Mouse (Mus musculus): ENCODE data around the gene Eif3j1.
"Not testable (repeated sequence)": the region's sequence is repeated elsewhere in the genome, so short reads cannot be mapped to it uniquely, and the experiment has no call there.

Eif3j1 gene

GRCm38 (mm10) chr2:122027862-122028755 lies at the start of gene Eif3j1:
Eif3j1 (plus strand) TSS chr2:122028546.
- DNase-seq (ENCODE audit: low read depth, low spot score) = peak; percentile 89

GRCm38 (mm10) chr2:121995738-121996137 lies 32.6 kb upstream of the Eif3j1 start:
- DNase-seq (ENCODE audit: low read depth, low spot score) = peak; percentile 20

GRCm38 (mm10) chr2:122008832-122009231 lies 19.5 kb upstream of the Eif3j1 start:
- DNase-seq (ENCODE audit: low read depth, low spot score) = no peak

- no peak for DNase-seq (ENCODE audit: low read depth, low spot score)
Observed at GRCm38 (mm10) chr2:122011441-122011840, 16.9 kb upstream of the Eif3j1 start.

DNA sequence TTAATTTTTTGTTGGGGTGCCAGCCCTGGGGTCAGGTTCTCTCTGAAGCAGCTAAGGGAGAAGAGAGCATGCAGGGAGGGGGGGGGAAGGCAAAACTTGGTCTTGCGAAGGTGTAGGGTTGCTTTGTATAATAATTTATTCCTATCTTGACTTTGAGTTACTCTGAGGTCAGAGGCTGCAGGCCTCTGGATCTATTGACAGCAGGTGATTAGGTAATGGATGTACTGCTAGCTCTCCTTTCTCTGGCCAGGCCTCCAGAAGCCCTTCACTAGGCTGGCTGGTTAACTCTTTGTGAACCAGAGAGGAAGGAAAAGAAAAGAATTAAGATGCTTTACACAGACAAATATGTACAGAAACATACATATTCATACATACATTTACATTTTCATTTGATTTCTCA lies 9.6 kb upstream of the Eif3j1 start:
- DNase-seq (ENCODE audit: low read depth, low spot score) = no peak

GRCm38 (mm10) chr2:122022284-122022683 lies 6.1 kb upstream of the Eif3j1 start:
- peak; percentile 47 for DNase-seq (ENCODE audit: low read depth, low spot score)

- not testable (repeated sequence) for DNase-seq (ENCODE audit: low read depth, low spot score)
Observed at GRCm38 (mm10) chr2:122027091-122027490, 1.3 kb upstream of the Eif3j1 start.

DNA sequence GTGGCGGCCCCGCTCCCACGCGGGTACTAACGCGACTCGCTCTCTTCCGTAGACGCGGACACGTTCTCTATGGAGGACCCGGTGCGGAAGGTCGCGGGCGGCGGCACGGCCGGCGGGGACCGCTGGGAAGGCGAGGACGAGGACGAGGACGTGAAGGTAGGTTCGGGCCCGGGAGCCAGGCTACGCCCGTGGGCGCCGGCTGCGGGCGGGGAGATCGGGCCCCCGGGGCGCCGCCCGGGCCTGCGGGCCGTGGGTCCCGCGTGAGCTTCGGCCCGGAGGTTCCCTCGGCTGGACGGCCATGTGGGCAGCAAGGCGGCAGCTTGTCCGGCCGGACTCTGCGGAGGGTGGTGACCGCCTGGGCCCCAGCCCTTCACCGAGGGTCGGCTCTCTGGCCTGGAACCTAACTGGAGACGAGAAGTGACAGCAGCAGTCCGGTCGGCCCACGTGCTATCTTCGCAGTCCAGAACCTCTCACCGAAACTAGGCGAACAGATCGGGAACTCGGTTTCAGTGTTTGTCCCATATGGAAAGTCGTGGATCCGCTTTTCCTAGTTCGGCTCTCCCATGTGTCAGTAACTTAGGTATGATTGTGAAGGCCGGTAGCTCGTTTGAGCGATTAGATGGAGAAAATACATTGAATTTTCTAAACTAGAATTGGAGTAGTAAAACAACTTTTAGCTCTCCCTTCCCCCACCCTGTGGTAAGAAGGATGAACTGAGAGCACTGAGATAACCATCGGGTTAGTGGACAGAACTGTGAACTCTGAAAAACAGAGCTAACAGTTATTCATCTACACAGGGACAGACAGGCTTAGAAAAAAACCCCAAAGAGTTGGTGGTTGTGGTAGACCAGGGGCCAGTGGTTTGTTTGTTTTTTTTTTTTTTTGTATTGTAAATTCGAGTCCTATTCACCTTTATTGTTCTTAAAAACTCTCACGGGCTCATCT lies 682 bp downstream of the Eif3j1 start:
- DNase-seq (ENCODE audit: low read depth, low spot score) = peak; percentile 53

- no peak for DNase-seq (ENCODE audit: low read depth, low spot score)
Observed at GRCm38 (mm10) chr2:122031970-122032369, 3.6 kb downstream of the Eif3j1 start.

DNA sequence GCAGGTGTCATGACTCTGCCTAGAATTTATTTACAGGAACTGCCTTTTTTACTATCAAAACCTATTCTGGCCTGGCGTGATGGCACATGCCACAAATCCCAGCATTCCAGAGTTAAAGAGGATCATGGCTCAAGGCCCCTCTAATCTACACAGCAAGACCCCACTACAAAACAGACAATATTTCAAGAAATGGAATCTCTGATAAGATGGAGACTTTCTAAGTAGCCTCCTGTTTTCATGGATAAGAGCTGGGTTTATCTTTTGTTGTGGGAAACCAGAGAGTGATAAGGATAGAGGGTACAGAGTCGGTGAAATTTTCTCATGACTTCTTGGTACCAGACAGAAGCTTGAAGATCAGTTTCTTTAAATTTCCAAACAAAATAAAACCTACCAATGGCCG lies 7.7 kb downstream of the Eif3j1 start:
- no peak for DNase-seq (ENCODE audit: low read depth, low spot score)

DNA sequence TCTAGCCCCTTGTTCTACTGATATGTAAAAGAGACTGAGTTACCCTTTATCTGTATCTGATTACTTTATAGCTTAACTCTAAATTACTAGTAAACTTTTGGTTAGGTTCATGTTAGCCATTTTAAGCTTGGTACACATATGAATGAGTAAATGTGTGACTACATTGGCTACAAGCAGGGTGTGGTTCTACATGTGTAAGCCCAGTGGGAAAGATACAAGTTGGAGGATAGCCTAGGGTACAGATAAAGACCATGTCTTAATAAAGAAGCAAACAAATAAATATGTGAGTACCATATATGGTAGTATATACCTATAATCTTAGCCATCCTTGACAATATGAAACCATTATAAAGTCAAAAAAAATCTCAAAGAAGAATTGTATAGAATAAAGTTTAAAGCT lies 15.6 kb downstream of the Eif3j1 start:
- DNase-seq (ENCODE audit: low read depth, low spot score) = no peak

GRCm38 (mm10) chr2:122059365-122060115 lies 31.2 kb downstream of the Eif3j1 start:
- no peak for DNase-seq (ENCODE audit: low read depth, low spot score)

GRCm38 (mm10) chr2:122065200-122065969 lies 37.0 kb downstream of the Eif3j1 start:
- peak; percentile 60 for DNase-seq (ENCODE audit: low read depth, low spot score)

DNA sequence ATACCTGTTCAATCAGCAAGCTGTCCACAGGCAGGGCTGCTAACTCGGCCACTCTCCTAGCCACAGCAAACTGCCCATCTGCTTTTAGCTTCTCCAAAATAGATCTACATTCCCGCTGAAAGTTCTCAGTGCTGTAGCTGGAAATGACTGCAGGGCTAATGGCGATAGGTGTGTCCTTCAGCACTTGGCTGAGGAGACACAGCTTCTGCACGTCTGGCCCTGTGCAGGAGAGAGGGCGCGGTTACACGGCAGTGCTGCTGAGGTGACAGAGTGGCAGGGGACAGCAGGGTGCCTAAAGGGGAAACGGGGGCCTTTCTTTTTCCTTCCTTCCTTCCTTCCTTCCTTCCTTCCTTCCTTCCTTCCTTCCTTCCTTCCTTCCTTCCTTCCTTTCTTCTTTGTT lies 37.9 kb downstream of the Eif3j1 start:
- DNase-seq (ENCODE audit: low read depth, low spot score) = peak; percentile 37

- DNase-seq (ENCODE audit: low read depth, low spot score) = peak; percentile 25
Observed at GRCm38 (mm10) chr2:122069144-122069912, 41.0 kb downstream of the Eif3j1 start.

DNA sequence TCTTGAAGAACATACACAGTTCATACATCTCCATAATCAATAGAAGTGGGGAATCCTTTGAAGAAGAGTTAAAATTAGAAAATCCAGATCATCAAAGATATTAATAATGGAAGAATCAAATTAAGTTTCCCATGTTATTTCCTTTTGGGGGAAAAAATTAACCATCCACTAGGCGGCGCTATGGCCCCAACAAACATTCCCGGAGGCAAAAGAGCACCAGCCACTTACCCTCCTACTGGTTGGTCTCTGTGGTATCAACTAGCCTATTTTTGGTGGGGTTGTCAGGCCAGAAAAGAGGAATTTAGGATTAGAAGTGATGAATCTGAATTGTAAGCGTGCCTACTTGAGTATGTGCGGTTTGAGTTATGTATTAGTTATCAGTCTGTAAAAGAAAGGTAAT lies 41.6 kb downstream of the Eif3j1 start:
- DNase-seq (ENCODE audit: low read depth, low spot score) = peak; percentile 71

DNA sequence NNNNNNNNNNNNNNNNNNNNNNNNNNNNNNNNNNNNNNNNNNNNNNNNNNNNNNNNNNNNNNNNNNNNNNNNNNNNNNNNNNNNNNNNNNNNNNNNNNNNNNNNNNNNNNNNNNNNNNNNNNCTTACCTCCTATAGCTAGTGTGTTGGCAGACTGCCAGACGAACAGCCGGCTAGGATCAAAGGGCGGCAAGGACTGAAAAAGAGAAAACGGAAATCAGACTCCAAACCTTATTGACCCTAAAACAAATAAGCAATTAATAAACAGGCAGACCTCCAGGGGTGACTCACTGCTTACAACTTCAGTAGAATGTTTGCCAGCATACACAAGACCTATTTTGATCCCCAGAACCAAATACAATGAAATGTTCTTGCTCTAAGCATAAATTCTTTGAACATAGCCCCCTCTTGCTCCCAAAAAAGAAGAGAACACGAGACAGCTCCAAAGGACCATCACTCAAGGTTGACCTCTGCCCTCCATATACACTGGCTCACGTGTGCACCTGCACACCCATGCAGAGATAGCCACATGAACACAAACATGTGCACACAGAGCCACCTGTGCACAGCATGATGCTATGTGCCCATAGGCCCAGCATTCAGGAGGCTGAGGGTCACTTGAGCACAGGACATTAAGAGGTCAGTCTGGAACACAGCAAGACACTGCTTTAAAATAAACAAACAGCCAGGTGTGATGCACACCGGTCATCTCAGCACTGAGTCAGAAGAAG lies 53.5 kb downstream of the Eif3j1 start:
- peak; percentile 48 for DNase-seq (ENCODE audit: low read depth, low spot score)

- no peak for DNase-seq (ENCODE audit: low read depth, low spot score)
Observed at GRCm38 (mm10) chr2:122086446-122086845, 58.1 kb downstream of the Eif3j1 start.

GRCm38 (mm10) chr2:122093844-122094243 lies 65.5 kb downstream of the Eif3j1 start:
- DNase-seq (ENCODE audit: low read depth, low spot score) = no peak

Data from ZHBTc4 (cell line).